Mouse (Mus musculus): ENCODE results near the gene Ankrd40.
A peak's percentile ranks its signal among the peaks of the same experiment; 100 is the strongest.

The Ankrd40 gene

DNA sequence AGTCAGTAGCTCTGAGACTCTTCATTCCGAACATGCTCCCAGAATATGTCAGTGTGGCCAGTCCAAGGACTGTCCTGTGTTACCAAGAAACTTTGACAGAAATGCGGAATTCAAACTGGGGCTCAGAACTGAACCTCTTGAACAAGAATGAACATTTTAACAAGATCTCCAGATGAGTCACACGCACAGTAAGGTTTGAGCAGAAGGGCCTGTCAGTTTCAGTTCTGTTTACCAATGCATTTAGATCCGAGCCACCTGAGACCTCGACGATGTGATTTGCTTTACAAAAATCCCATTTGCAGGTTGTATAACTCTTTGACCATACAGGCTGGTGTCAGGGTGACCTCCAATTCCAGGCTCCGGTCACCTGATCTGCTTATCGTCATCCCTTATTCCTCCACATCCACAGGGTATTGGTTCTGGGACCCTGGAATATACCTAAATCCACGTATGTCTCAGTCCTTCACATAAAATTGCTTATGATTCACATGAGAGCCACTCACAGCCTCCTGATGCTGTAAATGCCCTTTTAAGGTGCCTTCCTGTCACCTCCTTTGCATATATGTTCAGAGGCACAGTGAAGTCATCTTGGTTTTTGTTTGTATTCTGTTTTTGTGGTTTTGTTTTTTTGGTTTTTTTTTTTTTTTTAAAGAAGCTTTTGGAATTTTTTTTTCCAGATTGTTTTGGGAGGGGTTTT, 27.9 kb downstream of the Ankrd40 start:
- no peak for DNase-seq

DNA sequence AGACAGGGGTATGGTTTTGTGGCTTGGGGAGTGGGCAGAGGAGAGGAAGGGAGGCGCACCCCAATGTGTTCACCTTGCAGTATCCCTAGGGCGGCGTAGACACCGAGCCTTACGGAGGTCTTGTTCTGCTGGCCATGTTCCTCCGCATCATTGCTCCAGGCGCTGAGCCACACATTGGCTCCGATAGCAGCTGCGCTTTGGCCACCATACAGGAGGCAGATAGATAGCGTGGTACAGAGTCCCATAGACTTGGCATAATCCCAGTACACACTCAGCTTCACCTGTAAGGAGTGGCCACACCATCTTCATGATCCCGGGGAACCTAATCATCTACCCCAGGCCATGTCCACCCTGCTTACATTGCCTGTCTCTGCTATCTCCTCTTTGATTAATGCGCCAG, 31.4 kb downstream of the Ankrd40 start:
- no peak for DNase-seq

DNA sequence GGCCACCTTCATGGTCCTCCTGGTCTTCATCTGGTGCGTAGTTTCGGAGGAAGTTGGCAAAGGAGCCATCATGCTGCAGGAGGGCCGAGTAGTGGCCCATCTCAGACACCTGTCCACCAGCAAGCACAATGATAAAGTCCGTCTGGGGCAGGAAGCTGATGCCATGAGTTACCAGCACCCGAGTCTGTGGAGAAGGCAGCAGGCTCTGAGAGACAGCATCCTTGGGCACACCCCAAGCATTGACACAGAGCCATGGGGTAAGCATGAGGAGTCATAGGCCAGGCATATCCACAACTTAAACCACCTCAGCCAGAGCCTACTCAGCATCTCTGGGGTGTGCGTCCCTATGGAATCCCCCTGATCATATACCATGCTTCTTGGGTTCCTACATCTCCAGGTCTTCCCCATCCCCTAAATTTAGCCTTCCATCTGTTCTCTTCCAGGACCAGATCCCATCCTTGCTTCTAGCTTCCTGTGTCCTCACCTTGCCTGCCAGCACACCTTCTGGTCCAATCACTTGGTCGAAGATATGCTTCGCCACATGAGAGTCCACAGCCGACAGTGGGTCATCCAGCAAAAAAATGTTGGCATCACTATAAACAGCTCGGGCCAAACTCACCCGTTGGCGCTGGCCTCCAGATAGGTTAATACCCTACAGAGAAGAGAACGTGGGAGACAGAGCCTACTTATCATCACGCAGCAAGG, 33.5 kb downstream of the Ankrd40 start:
- no peak for DNase-seq

DNA sequence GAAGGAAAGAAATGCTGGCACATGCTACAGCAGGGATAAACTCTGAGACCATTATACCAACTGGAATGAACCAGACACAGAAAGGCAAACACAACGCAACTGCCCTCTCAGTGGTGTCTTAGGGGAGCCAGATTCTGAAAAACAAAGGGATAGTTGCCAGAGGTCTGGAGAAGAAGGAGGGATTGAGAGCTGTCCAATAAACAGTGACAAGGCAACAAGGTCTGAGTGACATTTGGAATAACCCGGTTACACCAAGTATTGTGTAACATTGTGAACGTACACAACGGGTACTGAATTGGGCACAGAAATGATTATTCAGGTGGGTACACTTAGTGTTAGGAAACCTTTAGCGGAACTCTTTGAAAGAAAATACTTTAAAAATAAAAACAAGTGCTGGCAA, 34.3 kb downstream of the Ankrd40 start:
- DNase-seq = no peak

DNA sequence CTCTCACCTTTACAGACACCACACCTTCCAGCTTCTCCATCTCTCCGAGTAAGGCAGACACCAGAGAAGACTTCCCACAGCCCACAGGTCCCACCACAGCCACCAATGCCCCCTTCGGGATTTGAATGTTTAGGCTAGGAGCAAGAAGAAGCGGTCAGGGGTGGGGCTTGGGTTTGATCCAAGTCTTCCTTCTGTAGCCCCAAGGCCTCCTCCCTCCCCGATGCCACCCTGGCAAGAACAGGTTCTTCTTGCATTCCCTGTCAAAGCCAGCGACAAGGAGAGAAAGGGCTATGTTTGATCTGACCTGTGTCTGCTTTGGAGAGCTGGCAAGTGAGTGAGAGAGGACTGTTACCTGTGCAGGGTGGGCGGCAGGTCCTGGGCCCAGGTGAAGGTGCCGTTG, 35.9 kb downstream of the Ankrd40 start:
- DNase-seq = no peak

DNA sequence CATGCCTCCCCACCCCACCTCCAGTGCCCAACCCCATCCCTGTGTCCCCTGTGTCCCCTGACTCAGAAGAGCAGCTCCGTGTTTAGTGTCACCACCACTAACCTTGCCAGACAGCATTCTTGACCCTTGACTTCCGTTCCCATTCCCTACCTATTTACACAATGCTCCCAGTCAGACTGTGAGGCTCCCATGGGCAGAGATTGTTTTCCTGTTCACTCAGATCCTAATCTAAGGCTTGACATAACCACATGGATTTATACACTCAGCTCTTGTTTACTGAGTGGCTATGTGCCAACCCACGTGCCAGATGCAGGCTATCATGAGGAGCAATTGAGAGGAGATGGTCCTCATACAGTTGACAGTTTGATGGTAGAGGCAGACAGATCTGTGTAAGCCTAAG, 37.5 kb downstream of the Ankrd40 start:
- no peak for DNase-seq

DNA sequence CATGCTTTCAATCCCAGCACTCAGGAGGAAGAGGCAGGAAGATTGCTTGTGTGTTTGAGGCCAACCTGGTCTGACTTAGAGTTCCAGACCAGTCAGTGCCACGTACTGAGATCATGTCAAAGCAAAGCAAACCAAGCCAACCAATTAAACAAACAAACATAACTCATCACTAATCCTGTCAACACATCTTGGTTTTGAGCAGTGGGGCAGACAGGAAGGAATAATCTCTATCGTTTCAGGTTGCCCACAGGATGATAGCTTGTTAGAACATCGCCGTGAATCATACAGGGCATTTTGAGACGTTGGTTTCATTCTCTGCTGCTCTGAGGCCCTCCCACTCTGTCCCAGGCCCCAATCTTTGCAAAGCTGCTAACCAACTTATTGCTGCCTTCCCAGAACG, 42.2 kb downstream of the Ankrd40 start:
- DNase-seq = no peak

DNA sequence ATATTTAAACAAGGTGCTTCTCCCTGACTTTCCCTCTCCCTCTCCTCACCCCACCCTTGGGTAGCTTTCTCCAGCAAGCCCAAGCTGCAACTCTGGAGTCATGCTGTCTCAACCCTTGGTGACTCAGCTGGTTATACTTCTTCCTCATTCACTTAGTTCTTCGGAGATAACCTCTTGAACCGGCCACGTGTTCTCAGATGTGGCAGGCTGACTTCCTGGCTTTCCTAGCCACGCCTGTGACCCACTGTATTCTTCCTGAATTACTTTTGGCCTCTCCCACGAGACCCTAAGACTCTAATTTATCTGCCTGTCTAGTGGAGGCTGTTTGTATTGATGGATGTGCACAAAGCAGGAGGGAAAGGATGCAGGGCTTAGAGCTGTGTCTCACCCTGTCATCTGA, 43.0 kb downstream of the Ankrd40 start:
- no peak for DNase-seq

DNA sequence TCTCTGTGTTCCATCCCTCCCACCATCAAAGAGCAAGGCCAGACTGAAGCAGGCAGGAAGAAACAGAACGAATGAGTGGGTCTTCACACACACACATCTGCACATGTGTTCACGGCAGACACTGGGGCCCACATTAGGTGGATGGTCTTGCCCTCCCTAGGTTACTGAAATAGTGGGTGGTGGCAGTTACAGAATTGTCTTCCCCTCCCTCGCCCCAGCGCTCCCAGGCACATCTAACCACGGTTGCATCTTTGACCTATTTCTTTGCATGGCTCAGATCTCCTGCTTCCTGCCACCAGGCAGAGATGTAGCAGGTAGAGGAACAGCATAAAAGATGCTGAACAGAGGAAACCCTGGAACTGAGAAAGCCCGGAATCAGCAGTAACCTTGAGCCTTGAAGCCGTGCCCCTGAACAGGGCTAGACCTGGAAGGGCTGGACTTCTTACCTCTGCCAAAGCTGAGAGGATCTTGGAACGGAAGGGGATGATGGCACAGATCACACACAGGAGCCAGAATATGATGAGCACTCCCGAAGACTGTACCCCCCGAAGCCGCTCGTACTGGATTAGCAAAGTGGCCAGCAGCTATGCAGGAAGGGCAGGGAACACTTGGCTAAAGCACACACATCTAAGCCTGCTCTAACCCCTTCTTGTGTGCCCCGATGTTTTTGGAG, 46.6 kb downstream of the Ankrd40 start:
- no peak for DNase-seq

DNA sequence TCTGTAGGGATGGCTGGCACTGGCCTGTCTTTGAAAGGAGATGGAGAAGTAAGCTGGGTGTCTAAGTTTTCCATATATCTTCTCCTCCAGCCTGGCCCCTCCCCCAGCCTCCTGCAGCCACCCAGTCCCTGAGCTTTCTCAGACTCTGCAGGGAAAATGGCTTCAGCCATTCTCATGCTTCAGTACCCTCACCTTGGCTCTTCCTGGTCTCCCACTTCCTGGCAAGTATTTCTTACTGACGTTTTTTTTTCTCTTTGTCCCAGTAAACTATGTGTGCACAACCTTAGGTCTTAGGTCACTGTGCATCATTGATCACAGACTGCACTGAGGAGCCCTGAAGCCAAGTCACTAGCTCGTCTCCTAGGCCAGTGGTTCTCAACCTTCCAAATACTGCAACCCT, 51.3 kb downstream of the Ankrd40 start:
- DNase-seq = no peak

DNA sequence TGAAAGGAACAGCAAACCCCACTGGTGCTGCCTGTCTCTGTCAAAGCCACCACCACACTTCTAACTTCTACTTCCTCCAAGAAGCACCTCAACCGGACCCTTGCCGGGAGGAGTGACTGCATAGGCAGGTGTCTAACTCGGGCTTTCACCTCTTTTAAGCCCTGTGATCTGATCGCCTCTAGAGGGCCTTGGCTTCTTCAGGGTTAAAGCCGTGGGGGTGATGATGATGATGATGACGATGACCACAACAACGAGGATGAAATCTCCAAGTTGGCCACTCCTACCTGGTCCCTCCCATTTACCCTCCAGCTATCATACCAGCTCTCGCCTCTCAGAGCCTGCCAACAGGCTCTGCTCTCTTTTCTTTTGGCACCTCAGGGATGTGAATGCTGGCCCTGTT, 51.9 kb downstream of the Ankrd40 start:
- DNase-seq = no peak

DNA sequence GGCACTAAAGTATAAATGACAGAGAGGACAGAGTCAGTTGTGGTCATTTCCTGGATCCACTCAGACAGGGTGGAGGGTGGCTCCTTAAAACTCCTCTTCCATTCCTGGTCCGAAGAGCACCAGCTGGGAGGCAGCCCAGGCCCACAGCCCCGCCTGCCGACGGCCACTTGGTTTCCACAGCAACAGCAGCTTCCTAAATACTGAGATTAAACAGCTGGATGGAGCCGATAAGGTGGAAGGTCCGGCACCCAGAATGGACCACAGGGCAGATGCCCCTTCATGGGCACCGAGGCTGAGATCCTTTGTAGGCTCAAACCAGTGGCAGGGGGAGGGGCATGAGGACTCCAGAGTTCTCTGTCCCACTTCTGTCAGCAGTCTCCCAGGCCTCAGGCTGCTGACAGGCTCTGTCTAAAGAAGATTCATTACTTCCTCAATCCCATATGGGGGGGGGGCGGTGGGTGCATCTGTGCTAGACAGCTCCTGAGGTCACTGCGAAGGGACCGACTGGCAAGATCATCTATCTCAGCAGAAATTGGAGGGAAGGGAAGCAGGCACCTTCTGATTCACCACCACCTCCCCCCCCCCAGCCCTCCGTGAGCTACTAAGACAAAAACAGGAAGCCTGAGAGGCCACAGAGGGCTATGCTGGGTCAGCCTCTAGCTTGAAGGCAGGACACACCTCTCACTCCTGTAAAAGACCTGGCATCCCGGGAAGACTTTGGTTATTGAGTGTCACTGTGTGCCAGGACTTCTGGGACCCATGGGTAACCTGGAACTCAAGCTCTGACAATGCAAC, 58.4 kb downstream of the Ankrd40 start:
- peak; percentile 43 for DNase-seq

DNA sequence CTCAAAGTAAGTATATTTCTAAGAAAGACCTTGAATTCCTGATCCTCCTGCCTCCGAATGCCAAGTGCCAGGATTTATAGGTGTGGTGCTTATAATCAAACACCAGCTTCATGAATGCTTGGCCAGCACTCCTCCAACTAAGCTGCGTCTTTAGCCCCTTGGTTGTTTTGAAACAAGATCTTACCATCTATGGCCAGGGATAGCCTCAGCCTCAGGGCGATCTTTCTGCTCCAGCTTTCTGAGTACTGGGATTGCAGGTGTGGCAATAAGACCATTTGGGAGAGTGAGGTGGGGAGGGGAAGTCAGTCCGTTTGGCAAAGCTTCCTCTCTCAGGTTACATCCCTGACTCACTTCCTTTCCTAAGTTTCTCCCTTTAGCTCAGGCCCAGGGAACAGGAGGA, 60.0 kb downstream of the Ankrd40 start:
- DNase-seq = no peak

DNA sequence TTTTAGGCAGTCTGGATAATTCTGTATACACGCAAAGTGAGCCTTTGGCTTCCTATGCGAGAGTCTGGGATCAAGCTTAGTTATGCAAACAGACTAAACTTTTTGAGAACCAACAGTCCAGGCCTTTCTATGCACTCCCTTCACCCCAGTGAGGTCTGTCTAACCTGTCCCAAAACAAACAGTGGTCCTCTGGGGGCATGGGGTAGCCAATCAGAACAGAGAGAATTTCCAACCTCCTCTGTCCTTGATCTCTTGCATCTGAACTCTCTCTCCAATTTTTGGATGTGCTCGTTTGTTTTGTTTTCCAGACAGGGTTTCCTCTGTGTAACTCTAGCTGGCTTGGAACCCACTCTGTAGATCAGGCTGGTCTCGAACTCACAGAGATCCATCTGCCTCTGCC, 61.2 kb downstream of the Ankrd40 start:
- DNase-seq = no peak

DNA sequence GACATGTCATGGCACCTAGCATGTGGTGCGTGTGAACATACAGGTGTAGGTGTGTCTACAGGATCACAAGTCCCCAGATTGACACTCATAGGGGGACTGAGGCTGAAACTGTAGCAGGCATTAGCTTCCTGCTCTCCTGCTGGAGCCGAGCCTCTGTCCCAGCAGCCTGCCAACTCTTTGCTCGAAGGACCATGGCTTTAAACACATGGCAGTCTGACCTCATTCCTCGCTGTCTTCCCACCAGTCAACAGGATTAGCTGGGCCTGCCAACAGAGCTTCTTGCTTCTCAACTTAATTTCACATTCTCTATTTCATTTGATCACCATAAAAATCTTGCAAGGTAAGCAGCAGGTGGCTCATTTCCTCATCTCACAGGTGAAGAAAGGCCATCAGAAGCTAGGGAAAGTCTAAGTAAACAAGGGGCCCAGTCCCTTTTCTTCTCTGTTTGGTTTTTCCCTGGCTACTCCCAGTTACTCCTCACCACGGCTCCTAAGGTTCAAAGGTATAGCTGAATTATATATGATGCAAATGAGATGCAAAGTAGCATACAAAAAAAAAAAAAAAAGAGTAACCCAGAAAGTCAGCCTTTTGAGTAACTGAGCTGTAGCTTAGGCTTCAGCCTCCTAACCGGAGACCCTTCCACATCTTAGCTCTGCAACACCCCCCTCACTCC, 62.1 kb downstream of the Ankrd40 start:
- DNase-seq = no peak

DNA sequence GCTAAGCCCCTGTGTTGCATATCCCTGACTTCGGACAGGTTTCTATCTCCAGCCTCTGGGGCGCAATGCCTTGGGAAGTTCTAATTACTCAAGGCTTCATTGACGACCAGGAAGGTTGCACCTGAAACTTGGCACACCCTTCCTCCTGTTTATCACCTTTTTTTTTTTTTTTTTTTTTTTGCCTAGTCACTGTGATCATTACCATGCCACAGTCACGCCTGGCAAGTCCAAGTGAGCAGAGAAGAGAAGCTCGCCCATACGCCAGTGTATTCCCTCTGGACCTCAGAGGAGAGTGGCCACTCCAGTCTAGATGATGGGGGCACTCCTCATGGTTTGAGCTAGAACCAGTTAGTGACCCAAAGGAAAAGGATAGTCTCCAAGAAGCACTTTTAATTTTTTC, 63.0 kb downstream of the Ankrd40 start:
- DNase-seq = no peak

Data from right cerebral cortex, postnatal 14 days (tissue).